Mouse (Mus musculus): Measurements from ENCODE around the gene Fetub. TPM values are rescaled to one million over a fixed set of nuclear protein-coding genes. Genes with fewer than 3 reads are reported as not detected.

The Fetub gene
- polyA plus RNA-seq, 1 experiment: 0.41 TPM

DNA sequence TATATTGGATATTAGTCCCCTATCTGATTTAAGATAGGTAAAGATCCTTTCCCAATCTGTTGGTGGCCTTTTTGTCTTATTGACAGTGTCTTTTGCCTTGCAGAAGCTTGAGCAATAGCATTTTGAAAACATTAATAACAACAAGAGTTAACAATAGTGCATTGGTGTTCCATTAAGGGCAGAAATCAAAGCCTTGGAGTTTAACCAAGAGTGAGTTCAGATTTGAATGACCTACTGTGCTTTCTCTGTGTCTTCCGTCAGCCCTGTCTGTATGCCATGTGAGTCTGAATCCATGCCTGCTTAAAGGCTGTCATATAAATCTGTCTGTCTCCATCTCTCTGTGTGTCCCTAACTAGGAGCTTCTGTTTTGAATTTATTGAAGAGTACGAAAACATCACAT lies 29.2 kb downstream of the Fetub start:
- Histone ChIP-seq H3K27ac (ENCODE audit: control insufficient read depth, insufficient read depth, low read depth, low read length) (no peak overlapping the region), H3K4me1 (ENCODE audit: control insufficient read depth, insufficient read depth, low read length) (no peaks in the 10 kb centered on the region), H3K36me3 (ENCODE audit: control insufficient read depth, insufficient read depth, low read length) (no peaks in the 10 kb centered on the region), H3K4me3 (ENCODE audit: control insufficient read depth, low read depth, low read length) (no peak overlapping the region), H3K27me3 (ENCODE audit: control insufficient read depth, insufficient read depth, low read length) (no peaks in the 10 kb centered on the region)
- no peak for TF ChIP-seq CTCF (IDR thresholded peaks at IDR 0.05; ENCODE audit: control insufficient read depth, insufficient read depth, insufficient replicate concordance, low read depth, low read length)
- no peak for TF ChIP-seq POLR2A (IDR thresholded peaks at IDR 0.05; ENCODE audit: control insufficient read depth, low read depth, low read length)

DNA sequence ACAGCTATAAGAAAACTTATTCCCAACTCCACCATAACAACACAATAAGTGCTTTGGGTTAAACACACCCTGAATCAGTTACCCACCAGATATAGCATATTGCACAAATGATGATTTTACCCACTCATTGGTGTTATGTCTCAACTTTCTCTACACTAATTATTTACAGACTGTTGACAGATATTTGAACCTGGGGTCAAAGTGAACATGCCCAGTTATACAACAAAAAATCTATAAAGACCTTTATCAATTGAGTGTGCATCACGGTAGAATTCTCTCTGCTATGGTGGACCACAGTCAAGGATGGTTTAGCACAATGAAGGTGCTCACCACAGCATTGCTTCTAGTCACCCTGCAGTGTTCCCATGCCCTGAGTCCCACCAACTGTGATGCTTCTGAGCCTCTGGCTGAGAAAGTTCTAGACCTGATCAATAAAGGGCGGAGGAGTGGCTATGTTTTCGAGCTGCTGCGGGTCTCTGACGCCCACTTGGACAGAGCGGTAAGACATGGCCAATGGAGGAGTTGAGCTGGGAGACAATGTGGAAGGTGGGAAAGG lies 32.8 kb downstream of the Fetub start, which contains the start of gene Hrg:
Gene Hrg (plus strand): TSS at position 233 of the 556 bp plus-strand sequence.
- Histone ChIP-seq H3K36me3 (ENCODE audit: control insufficient read depth, insufficient read depth, low read length) (no peaks in the 10 kb centered on the region), H3K4me1 (ENCODE audit: control insufficient read depth, insufficient read depth, low read length) (peaks cover 3% of the 10 kb centered on the region), H3K4me3 (ENCODE audit: control insufficient read depth, low read depth, low read length) (no peak within 1 kb of the TSS), H3K27me3 (ENCODE audit: control insufficient read depth, insufficient read depth, low read length) (no peaks in the 10 kb centered on the region), H3K27ac (ENCODE audit: control insufficient read depth, insufficient read depth, low read depth, low read length) (no peak within 1 kb of the TSS)
- TF ChIP-seq CTCF (IDR thresholded peaks at IDR 0.05; ENCODE audit: control insufficient read depth, insufficient read depth, insufficient replicate concordance, low read depth, low read length) (no peak), POLR2A (IDR thresholded peaks at IDR 0.05; ENCODE audit: control insufficient read depth, low read depth, low read length) (no peak)

DNA sequence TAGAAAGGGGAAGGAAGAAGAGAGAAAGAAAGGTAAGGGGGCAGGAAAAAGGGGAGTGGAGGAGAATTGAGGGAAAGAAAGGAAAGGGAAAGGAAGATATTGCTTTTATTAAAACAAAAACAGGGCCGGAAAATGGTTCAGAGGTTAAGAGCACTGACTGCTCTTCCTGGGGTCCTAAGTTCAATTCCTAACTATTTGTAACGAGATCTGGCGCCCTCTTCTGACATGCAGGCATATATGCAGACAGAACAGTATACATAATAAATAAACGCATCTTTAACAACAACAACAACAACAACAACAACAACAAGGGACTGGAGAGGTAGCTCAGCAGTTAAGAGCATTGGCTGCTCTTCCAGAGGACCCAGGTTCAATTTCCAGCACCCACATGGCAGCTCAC lies 34.9 kb downstream of the Fetub start:
- Histone ChIP-seq H3K4me1 (ENCODE audit: control insufficient read depth, insufficient read depth, low read length) (peaks cover 5% of the 10 kb centered on the region), H3K27ac (ENCODE audit: control insufficient read depth, insufficient read depth, low read depth, low read length) (no peak overlapping the region)

DNA sequence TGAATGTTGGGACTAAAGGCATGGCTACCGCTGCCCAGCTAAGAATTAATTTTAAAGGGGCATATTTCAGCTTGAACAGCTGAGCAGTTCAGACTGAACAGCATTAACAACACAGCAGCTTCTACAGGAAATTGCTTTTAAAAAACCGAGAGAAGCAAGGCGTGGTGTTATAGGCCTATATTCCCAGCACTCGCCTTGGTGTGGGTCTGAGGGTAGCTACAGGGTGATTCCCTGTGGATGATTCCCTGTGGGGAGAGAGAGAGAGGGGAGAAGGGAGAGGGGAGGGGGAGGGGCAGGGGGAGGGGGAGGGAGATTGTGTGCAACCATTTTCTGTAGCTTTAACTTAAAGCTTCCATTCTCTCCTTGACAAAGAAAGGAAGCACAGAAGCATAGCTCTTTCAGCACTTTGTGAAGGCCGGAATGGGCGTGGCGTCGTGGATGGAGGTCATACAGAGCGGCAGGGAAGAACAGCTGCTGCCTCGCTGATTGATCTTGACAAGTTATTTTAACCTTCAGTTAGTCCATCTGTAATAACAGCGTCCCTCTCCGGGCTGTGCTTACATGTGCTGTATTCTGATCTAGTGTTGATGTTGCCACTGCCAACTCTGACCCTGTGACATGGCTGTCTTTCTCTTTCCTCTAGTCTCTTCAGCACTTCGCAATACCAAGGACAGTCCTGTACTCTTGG lies 37.4 kb downstream of the Fetub start:
- Histone ChIP-seq H3K27ac (ENCODE audit: control insufficient read depth, insufficient read depth, low read depth, low read length) (no peak overlapping the region), H3K36me3 (ENCODE audit: control insufficient read depth, insufficient read depth, low read length) (no peaks in the 10 kb centered on the region), H3K4me3 (ENCODE audit: control insufficient read depth, low read depth, low read length) (no peak overlapping the region), H3K4me1 (ENCODE audit: control insufficient read depth, insufficient read depth, low read length) (peaks cover 5% of the 10 kb centered on the region), H3K27me3 (ENCODE audit: control insufficient read depth, insufficient read depth, low read length) (no peaks in the 10 kb centered on the region)
- TF ChIP-seq CTCF (IDR thresholded peaks at IDR 0.05; ENCODE audit: control insufficient read depth, insufficient read depth, insufficient replicate concordance, low read depth, low read length) (no peak), POLR2A (IDR thresholded peaks at IDR 0.05; ENCODE audit: control insufficient read depth, low read depth, low read length) (no peak)

More for the DNA sequence above, 34.9 kb downstream of the Fetub start:
- no peaks in the 10 kb centered on the region for H3K27me3 ChIP-seq (ENCODE audit: control insufficient read depth, insufficient read depth, low read length)
- H3K36me3 ChIP-seq (ENCODE audit: control insufficient read depth, insufficient read depth, low read length): no peaks in the 10 kb centered on the region
- no peak for TF ChIP-seq CTCF (IDR thresholded peaks at IDR 0.05; ENCODE audit: control insufficient read depth, insufficient read depth, insufficient replicate concordance, low read depth, low read length)
- no peak for TF ChIP-seq POLR2A (IDR thresholded peaks at IDR 0.05; ENCODE audit: control insufficient read depth, low read depth, low read length)
- H3K4me3 ChIP-seq (ENCODE audit: control insufficient read depth, low read depth, low read length): no peak overlapping the region

DNA sequence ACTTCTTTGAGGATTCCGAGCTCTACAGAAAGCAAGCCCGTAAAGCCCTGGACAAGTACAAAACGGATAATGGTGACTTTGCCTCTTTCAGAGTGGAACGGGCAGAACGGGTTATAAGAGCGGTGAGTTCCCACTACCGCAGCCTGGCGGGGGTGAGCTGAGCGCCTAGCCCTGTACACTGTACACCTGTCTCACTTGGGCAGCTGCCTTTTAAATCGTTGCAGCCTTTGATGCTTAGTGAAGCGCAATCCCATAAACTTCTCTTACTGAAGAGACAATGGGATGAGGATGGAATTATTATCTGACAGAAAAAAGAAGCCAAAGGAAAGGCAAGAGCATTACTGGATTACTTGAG lies 37.9 kb downstream of the Fetub start:
- H3K27me3 ChIP-seq (ENCODE audit: control insufficient read depth, insufficient read depth, low read length): no peaks in the 10 kb centered on the region
- H3K36me3 ChIP-seq (ENCODE audit: control insufficient read depth, insufficient read depth, low read length): no peaks in the 10 kb centered on the region
- peaks cover 5% of the 10 kb centered on the region for H3K4me1 ChIP-seq (ENCODE audit: control insufficient read depth, insufficient read depth, low read length)
- no peak overlapping the region for H3K27ac ChIP-seq (ENCODE audit: control insufficient read depth, insufficient read depth, low read depth, low read length)
- TF ChIP-seq CTCF (IDR thresholded peaks at IDR 0.05; ENCODE audit: control insufficient read depth, insufficient read depth, insufficient replicate concordance, low read depth, low read length): no peak
- TF ChIP-seq POLR2A (IDR thresholded peaks at IDR 0.05; ENCODE audit: control insufficient read depth, low read depth, low read length): no peak
- no peak overlapping the region for H3K4me3 ChIP-seq (ENCODE audit: control insufficient read depth, low read depth, low read length)

DNA sequence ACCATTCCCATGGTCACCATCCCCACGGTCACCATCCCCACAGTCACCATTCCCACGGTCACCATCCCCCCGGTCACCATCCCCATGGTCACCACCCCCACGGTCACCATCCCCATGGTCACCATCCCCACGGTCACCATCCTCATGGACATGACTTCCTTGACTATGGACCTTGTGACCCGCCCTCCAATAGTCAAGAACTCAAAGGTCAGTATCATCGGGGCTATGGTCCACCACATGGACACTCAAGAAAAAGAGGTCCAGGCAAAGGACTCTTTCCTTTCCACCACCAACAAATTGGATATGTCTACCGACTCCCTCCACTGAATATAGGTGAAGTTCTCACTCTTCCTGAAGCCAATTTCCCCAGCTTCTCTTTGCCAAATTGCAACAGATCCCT lies 42.9 kb downstream of the Fetub start:
- Histone ChIP-seq H3K27ac (ENCODE audit: control insufficient read depth, insufficient read depth, low read depth, low read length) (no peak overlapping the region), H3K4me3 (ENCODE audit: control insufficient read depth, low read depth, low read length) (no peak overlapping the region), H3K36me3 (ENCODE audit: control insufficient read depth, insufficient read depth, low read length) (no peaks in the 10 kb centered on the region), H3K4me1 (ENCODE audit: control insufficient read depth, insufficient read depth, low read length) (peaks cover under 1% of the 10 kb centered on the region; the same call in 1 of the 2 replicates), H3K27me3 (ENCODE audit: control insufficient read depth, insufficient read depth, low read length) (no peaks in the 10 kb centered on the region)
- no peak for TF ChIP-seq CTCF (IDR thresholded peaks at IDR 0.05; ENCODE audit: control insufficient read depth, insufficient read depth, insufficient replicate concordance, low read depth, low read length)
- TF ChIP-seq POLR2A (IDR thresholded peaks at IDR 0.05; ENCODE audit: control insufficient read depth, low read depth, low read length): no peak

DNA sequence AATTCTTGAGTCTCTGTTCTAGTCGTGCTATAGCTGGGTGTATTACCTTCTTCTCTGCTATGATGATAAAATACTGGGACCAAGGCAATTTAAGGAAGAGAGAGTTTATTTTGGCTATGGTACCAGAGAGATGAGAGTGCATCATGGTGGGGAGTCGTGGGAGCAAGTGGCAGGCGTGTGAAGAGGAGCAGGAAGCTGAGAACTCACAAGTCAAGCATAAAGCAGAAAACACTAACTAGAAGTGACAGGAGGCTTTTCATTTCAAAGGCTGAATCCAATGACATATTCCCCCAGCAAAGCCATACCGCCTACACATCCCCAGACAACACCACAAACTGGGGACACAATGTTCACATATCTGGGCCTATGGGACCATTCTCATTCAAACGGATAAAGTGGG lies 44.1 kb downstream of the Fetub start:
- Histone ChIP-seq H3K4me1 (ENCODE audit: control insufficient read depth, insufficient read depth, low read length) (no peaks in the 10 kb centered on the region), H3K27ac (ENCODE audit: control insufficient read depth, insufficient read depth, low read depth, low read length) (no peak overlapping the region), H3K4me3 (ENCODE audit: control insufficient read depth, low read depth, low read length) (no peak overlapping the region), H3K36me3 (ENCODE audit: control insufficient read depth, insufficient read depth, low read length) (no peaks in the 10 kb centered on the region), H3K27me3 (ENCODE audit: control insufficient read depth, insufficient read depth, low read length) (no peaks in the 10 kb centered on the region)
- no peak for TF ChIP-seq POLR2A (IDR thresholded peaks at IDR 0.05; ENCODE audit: control insufficient read depth, low read depth, low read length)
- TF ChIP-seq CTCF (IDR thresholded peaks at IDR 0.05; ENCODE audit: control insufficient read depth, insufficient read depth, insufficient replicate concordance, low read depth, low read length): no peak

All from testis, adult 2 months (tissue).